Mouse (Mus musculus) bone marrow, adult 2 months (tissue): ENCODE data around the gene Myh9.
"Not testable (repeated sequence)": the region's sequence is repeated elsewhere in the genome, so short reads cannot be mapped to it uniquely, and the experiment has no call there.

ENCODE experiments used
- CTCF ChIP-seq: fragments of 200-500 bp; IDR thresholded peaks from 2 replicates; pipeline ENCODE4 v1.5.1; 2011; ENCODE audit warnings: low read length, control low read depth; ENCODE audit not compliant: control insufficient read depth, insufficient read depth
- POLR2A ChIP-seq: fragments of 200-500 bp; IDR thresholded peaks from 2 replicates; pipeline ENCODE4 v1.6.1; 2011; ENCODE audit warnings: low read depth, mild to moderate bottlenecking, control low read depth, low read length, borderline replicate concordance; ENCODE audit not compliant: control insufficient read depth

DNA sequence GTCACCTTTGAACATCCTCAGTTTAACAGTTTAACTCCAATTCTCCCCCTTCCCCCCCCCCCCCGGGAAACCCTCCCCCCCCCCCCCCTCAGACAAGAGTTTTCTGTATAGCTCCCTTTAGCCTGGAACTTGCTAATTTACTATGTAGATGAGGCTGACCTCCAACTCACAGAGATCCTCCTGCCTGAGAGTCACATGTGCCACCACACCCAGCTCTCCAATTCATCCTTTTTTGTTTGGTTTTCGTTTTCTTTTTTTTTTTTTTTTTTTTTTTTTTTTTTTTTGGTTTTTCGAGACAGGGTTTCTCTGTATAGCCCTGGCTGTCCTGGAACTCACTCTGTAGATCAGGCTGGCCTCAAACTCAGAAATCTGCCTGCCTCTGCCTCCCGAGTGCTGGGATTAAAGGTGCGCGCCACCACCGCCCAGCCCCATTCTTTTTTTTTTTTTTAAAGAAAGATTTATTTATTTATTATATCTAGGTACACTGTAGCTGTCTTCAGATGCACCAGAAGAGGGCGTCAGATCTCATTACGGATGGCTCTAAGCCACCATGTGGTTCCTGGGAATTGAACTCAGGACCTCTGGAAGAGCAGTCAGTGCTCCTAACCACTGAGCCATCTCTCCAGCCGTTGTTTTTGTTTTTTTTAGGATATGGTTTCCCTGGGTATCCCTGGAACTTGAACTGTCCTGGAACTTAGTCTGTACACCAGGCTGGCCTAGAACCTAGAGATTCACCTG is 25.4 kb upstream of the Myh9 start:
- TF ChIP-seq POLR2A, CTCF: not testable (repeated sequence)
